Mouse (Mus musculus) liver, embryonic 14.5 days (tissue): Measurements from ENCODE around the gene Edem2.

ENCODE experiments used
- CTCF ChIP-seq: IDR thresholded peaks from 2 replicates; pipeline ENCODE4 v1.5.1; 2016; ENCODE audit warnings: antibody characterized with exemption, low read depth, control low read depth
- EP300 ChIP-seq: IDR thresholded peaks from 2 replicates; pipeline ENCODE4 v1.6.1; 2016; ENCODE audit warnings: antibody characterized with exemption, low read depth

DNA sequence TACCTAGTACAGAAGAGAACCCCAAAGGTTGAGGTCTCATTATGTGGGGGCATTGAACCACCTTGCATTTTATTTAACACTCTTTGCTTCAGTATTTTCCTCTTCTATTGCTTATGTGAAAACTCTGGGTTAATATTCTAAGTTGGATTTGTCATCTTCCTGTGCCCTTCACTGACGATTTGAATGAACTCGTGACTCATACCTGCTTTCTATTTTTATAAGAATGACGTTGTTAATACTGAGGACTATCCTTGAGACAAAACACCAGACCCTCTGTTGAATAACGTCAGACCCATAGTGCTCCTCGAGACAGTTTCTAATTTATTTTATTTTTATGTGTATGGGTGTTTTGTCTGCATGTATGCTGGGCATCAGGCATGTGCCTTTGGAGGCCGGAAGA is 7.7 kb upstream of the Edem2 start:
- TF ChIP-seq EP300 (no peak), CTCF (no peak)
